Mouse (Mus musculus) T-cell, adult 2 months (primary cell): ENCODE measurements at regions not wholly inside any gene's neighbourhood (a gene's known extent, or its start where the extent isn't known, plus 50 kb on each side); places are given as distances from the start of the nearest gene placed in this dataset.
"Not testable (repeated sequence)": the region's sequence is repeated elsewhere in the genome, so short reads cannot be mapped to it uniquely, and the experiment has no call there.

ENCODE experiments used
- DNase-seq: peaks from one replicate; pipeline ENCODE4 v3.0.0; 2022; ENCODE audit warnings: low spot score

- not testable (repeated sequence) for DNase-seq
Observed at GRCm38 (mm10) chr11:45424066-45424465, 427.8 kb upstream of the Clint1 start.

GRCm38 (mm10) chr11:45440937-45441720, 410.7 kb upstream of the Clint1 start:
- no peak for DNase-seq

GRCm38 (mm10) chr11:45446512-45446911, 405.3 kb upstream of the Clint1 start:
- no peak for DNase-seq

- no peak for DNase-seq
Observed at GRCm38 (mm10) chr11:45454234-45454633, 397.6 kb upstream of the Clint1 start.

GRCm38 (mm10) chr11:45454933-45455332, 396.9 kb upstream of the Clint1 start:
- DNase-seq, result no peak

GRCm38 (mm10) chr11:45456724-45457123, 395.1 kb upstream of the Clint1 start:
- no peak for DNase-seq

- DNase-seq, result no peak
Observed at GRCm38 (mm10) chr11:45457597-45457996, 394.3 kb upstream of the Clint1 start.

- no peak for DNase-seq
Observed at GRCm38 (mm10) chr11:45460000-45460792, 391.7 kb upstream of the Clint1 start.

GRCm38 (mm10) chr11:45464501-45464900, 387.4 kb upstream of the Clint1 start:
- DNase-seq, result no peak

GRCm38 (mm10) chr11:45466350-45466749, 385.5 kb upstream of the Clint1 start:
- DNase-seq, result no peak

GRCm38 (mm10) chr11:45472171-45472570, 379.7 kb upstream of the Clint1 start:
- no peak for DNase-seq

- no peak for DNase-seq
Observed at GRCm38 (mm10) chr11:45476917-45477316, 374.9 kb upstream of the Clint1 start.

GRCm38 (mm10) chr11:45485950-45486349, 365.9 kb upstream of the Clint1 start:
- no peak for DNase-seq

GRCm38 (mm10) chr11:45491021-45491967, 360.6 kb upstream of the Clint1 start:
- no peak for DNase-seq

- DNase-seq, result no peak
Observed at GRCm38 (mm10) chr11:45495246-45495645, 356.6 kb upstream of the Clint1 start.

- DNase-seq, result no peak
Observed at GRCm38 (mm10) chr11:45508566-45508965, 343.3 kb upstream of the Clint1 start.

GRCm38 (mm10) chr11:45509278-45509677, 342.6 kb upstream of the Clint1 start:
- DNase-seq, result no peak

GRCm38 (mm10) chr11:45514415-45515271, 337.2 kb upstream of the Clint1 start:
- no peak for DNase-seq

- DNase-seq, result no peak
Observed at GRCm38 (mm10) chr11:45524720-45525119, 327.1 kb upstream of the Clint1 start.

- DNase-seq, result no peak
Observed at GRCm38 (mm10) chr11:45531044-45531626, 320.7 kb upstream of the Clint1 start.
